Mouse (Mus musculus): Measurements from ENCODE around the gene 1110059E24Rik.

- TF ChIP-seq CTCF (IDR thresholded peaks at IDR 0.05; ENCODE audit: borderline replicate concordance, control insufficient read depth, extremely low read depth, insufficient read depth, low read length, poor library complexity) (no peak), POLR2A (IDR thresholded peaks at IDR 0.05; ENCODE audit: control insufficient read depth, extremely low read depth, insufficient read depth, low read length, poor library complexity) (no peak)
Measured at GRCm38 (mm10) chr19:21623410-21624147, 29.2 kb downstream of the 1110059E24Rik start.

Measured in thymus, adult 2 months (tissue).